Mouse (Mus musculus): Measurements from ENCODE around the gene P2rx6. TPM values are rescaled to one million over a fixed set of nuclear protein-coding genes. Genes with fewer than 3 reads are reported as not detected.

P2rx6 gene
- total RNA-seq, 1 experiment = 0.09 TPM

DNA sequence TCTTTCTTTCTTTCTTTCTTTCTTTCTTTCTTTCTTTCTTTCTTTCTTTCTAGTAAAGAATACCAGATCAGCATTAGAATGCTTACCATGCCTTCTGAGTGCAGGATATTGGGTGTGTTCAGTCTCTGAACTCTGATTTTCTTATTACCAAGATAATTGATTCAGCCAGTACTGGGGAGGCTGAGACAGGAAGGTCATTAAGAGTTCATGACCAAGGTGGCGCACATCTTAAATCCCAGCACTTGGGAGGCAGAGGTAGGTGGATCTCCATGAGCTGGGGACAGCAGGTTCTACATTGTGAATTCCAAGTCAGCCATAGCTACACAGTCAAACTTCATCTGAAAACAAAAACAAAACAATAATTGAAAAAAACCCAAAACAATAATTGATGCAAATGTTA lies 60.3 kb downstream of the P2rx6 start:
- in situ Hi-C loops (cut with MboI; ENCODE audit: low sequenced_read_pairs in 2 of 2, unreplicated experiment in 2 of 2) = no loop called here
- TF ChIP-seq HCFC1 (IDR thresholded peaks at IDR 0.05; ENCODE audit: borderline replicate concordance, insufficient read depth, low read length) = no peak
- TF ChIP-seq MAFK (IDR thresholded peaks at IDR 0.05; ENCODE audit: insufficient read depth, low read depth, low read length) = no peak
- TF ChIP-seq ZC3H11A (IDR thresholded peaks at IDR 0.05; ENCODE audit: borderline replicate concordance, low read depth, low read length) = no peak
- TF ChIP-seq ZNF384 (IDR thresholded peaks at IDR 0.05; ENCODE audit: low read depth, low read length) = no peak
- no peak for TF ChIP-seq CHD2 (IDR thresholded peaks at IDR 0.05; ENCODE audit: low read depth, low read length)
- H3K9me3 ChIP-seq (ENCODE audit: control insufficient read depth, insufficient read depth, low read depth, low read length) = no peaks in the 10 kb centered on the region
- peaks cover 19% of the 10 kb centered on the region for H3K36me3 ChIP-seq (ENCODE audit: control insufficient read depth, insufficient read depth, low read length, poor library complexity, severe bottlenecking)
- no peak overlapping the region for H3K9ac ChIP-seq (ENCODE audit: insufficient read depth, low read depth, low read length, poor library complexity, severe bottlenecking)
- H3K27ac ChIP-seq (ENCODE audit: insufficient read depth, low read depth, low read length, poor library complexity, severe bottlenecking) = no peak overlapping the region; the same call in 1 of the 2 replicates
- no peak overlapping the region for H3K4me3 ChIP-seq (ENCODE audit: insufficient read depth in 1 of 2, low read depth in 1 of 2, low read length in 2 of 2, poor library complexity in 1 of 2, severe bottlenecking in 1 of 2)
- peaks cover 0 to 8% of the 10 kb centered on the region in 2 experiments; a peak in 2 of 4 replicates for H3K4me1 ChIP-seq (ENCODE audit: control insufficient read depth in 2 of 2, insufficient read depth in 2 of 2, low read length in 2 of 2, poor library complexity in 1 of 2)
- DNase-seq (ENCODE audit: low read depth, low spot score) = no peak

DNA sequence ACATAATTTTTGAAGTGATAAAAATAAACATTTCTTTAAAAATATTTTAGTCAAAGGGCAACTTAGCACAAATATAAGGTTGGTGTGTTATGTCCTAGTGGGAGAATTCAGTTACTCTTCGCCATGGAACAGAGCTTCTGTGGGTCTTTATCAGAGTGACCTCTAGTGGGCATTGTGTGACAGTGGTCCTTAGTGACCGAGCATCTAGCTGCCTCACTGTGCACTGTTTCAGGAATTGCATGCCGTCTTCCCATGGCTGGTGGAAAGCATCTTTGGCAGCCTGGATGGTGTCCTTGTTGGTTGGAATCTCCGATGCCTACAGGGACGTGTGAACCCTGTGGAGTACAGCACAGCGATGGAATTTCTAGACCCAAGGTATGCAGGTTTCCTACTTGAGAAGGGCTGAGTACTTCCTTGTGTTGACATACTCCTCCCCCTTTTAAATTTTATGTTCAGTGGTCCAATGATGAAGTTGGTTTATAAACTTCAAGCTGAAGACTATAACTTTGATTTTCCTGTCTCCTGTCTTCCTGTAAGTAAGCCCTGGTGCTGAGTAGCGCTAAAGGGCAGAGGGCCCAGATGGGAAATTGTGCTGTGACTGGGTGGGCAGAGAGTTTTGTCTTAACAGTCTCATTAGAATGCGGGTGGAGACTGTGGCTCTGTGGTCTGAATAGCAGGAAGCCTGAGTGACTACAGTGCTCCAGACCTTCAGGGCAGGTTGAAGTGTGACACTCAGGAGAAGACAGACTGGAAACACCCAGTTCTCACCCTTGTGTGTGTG lies 64.0 kb downstream of the P2rx6 start:
- no peak overlapping the region for H3K27ac ChIP-seq (ENCODE audit: insufficient read depth, low read depth, low read length, poor library complexity, severe bottlenecking)
- in situ Hi-C loops (cut with MboI; ENCODE audit: low sequenced_read_pairs in 2 of 2, unreplicated experiment in 2 of 2) = no loop called here
- H3K9ac ChIP-seq (ENCODE audit: insufficient read depth, low read depth, low read length, poor library complexity, severe bottlenecking) = no peak overlapping the region
- TF ChIP-seq ZNF384 (IDR thresholded peaks at IDR 0.05; ENCODE audit: low read depth, low read length) = no peak
- no peak for TF ChIP-seq CHD2 (IDR thresholded peaks at IDR 0.05; ENCODE audit: low read depth, low read length)
- no peak for TF ChIP-seq MAFK (IDR thresholded peaks at IDR 0.05; ENCODE audit: insufficient read depth, low read depth, low read length)
- no peak for TF ChIP-seq ZC3H11A (IDR thresholded peaks at IDR 0.05; ENCODE audit: borderline replicate concordance, low read depth, low read length)
- TF ChIP-seq HCFC1 (IDR thresholded peaks at IDR 0.05; ENCODE audit: borderline replicate concordance, insufficient read depth, low read length) = no peak
- DNase-seq (ENCODE audit: low read depth, low spot score) = no peak
- no peak overlapping the region for H3K4me3 ChIP-seq (ENCODE audit: insufficient read depth in 1 of 2, low read depth in 1 of 2, low read length in 2 of 2, poor library complexity in 1 of 2, severe bottlenecking in 1 of 2)
- H3K36me3 ChIP-seq (ENCODE audit: control insufficient read depth, insufficient read depth, low read length, poor library complexity, severe bottlenecking) = peaks cover 43% of the 10 kb centered on the region
- H3K9me3 ChIP-seq (ENCODE audit: control insufficient read depth, insufficient read depth, low read depth, low read length) = no peaks in the 10 kb centered on the region
- H3K4me1 ChIP-seq (ENCODE audit: control insufficient read depth in 2 of 2, insufficient read depth in 2 of 2, low read length in 2 of 2, poor library complexity in 1 of 2) = no peaks in the 10 kb centered on the region; a peak in 1 of 4 replicates

DNA sequence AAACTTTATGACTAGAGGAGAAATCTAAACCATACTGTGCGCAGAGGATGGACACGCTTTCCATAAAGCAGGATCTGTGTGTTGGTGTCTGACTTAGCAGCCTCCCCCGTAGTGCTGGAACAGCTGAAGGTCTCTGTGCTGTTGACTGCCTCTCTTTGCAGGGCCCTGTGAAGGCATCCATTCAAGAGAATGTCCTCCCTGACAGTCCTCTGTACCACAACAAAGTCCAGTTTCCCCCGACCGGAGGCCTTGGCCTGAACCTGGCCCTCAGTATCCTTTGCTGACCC lies 64.5 kb downstream of the P2rx6 start:
- H3K27ac ChIP-seq (ENCODE audit: insufficient read depth, low read depth, low read length, poor library complexity, severe bottlenecking) = no peak overlapping the region
- peaks cover 43% of the 10 kb centered on the region for H3K36me3 ChIP-seq (ENCODE audit: control insufficient read depth, insufficient read depth, low read length, poor library complexity, severe bottlenecking)
- H3K4me3 ChIP-seq (ENCODE audit: insufficient read depth in 1 of 2, low read depth in 1 of 2, low read length in 2 of 2, poor library complexity in 1 of 2, severe bottlenecking in 1 of 2) = no peak overlapping the region
- H3K9me3 ChIP-seq (ENCODE audit: control insufficient read depth, insufficient read depth, low read depth, low read length) = no peaks in the 10 kb centered on the region
- TF ChIP-seq ZC3H11A (IDR thresholded peaks at IDR 0.05; ENCODE audit: borderline replicate concordance, low read depth, low read length) = no peak
- no peak for TF ChIP-seq CHD2 (IDR thresholded peaks at IDR 0.05; ENCODE audit: low read depth, low read length)
- TF ChIP-seq ZNF384 (IDR thresholded peaks at IDR 0.05; ENCODE audit: low read depth, low read length) = no peak
- no peak for TF ChIP-seq MAFK (IDR thresholded peaks at IDR 0.05; ENCODE audit: insufficient read depth, low read depth, low read length)
- no peak for TF ChIP-seq HCFC1 (IDR thresholded peaks at IDR 0.05; ENCODE audit: borderline replicate concordance, insufficient read depth, low read length)
- no peak overlapping the region for H3K9ac ChIP-seq (ENCODE audit: insufficient read depth, low read depth, low read length, poor library complexity, severe bottlenecking)
- in situ Hi-C loops (cut with MboI; ENCODE audit: low sequenced_read_pairs in 2 of 2, unreplicated experiment in 2 of 2) = no loop called here
- DNase-seq (ENCODE audit: low read depth, low spot score) = no peak
- no peaks in the 10 kb centered on the region; a peak in 1 of 4 replicates for H3K4me1 ChIP-seq (ENCODE audit: control insufficient read depth in 2 of 2, insufficient read depth in 2 of 2, low read length in 2 of 2, poor library complexity in 1 of 2)

Other genes starting within 250 kb of the P2rx6 start
- gene Serpind1, start 230.5 kb upstream of the P2rx6 start, total RNA-seq (2012; rRNA removed) = 0.09 TPM in 1 of 2 replicates, not detected in the other
- 5.2 and 7.5 TPM in 2 replicates for gene Snap29, start 155.9 kb upstream of the P2rx6 start, total RNA-seq (2012; rRNA removed)
- 42.5 and 45.4 TPM in 2 replicates for gene Pi4ka, start 155.6 kb upstream of the P2rx6 start, total RNA-seq (2012; rRNA removed)
- gene Crkl, start 109.9 kb upstream of the P2rx6 start, total RNA-seq (2012; rRNA removed) = 23.7 and 28.2 TPM in 2 replicates
- gene Aifm3, start 72.3 kb upstream of the P2rx6 start, total RNA-seq (2012; rRNA removed) = 3.0 and 5.7 TPM in 2 replicates
- gene Lztr1, start 53.2 kb upstream of the P2rx6 start, total RNA-seq (2012; rRNA removed) = 63.1 and 89.0 TPM in 2 replicates
- gene Thap7, start 30.7 kb upstream of the P2rx6 start, total RNA-seq (2012; rRNA removed) = 24.4 and 32.9 TPM in 2 replicates
- 0.09 TPM in 1 of 2 replicates, not detected in the other for gene Lrrc74b, start 638 bp upstream of the P2rx6 start, total RNA-seq (2012; rRNA removed)
- gene Slc7a4, start 21.3 kb downstream of the P2rx6 start, total RNA-seq (2012; rRNA removed) = 2.9 and 6.9 TPM in 2 replicates
- gene Smpd4, start 57.5 kb downstream of the P2rx6 start, total RNA-seq (2012; rRNA removed) = 123 and 130 TPM in 2 replicates
- gene Ccdc74a, start 84.6 kb downstream of the P2rx6 start, total RNA-seq (2012; rRNA removed) = 2.3 and 4.5 TPM in 2 replicates
- gene Med15, start 171.0 kb downstream of the P2rx6 start, total RNA-seq (2012; rRNA removed) = 32.7 and 36.6 TPM in 2 replicates
- 48.5 and 64.7 TPM in 2 replicates for gene Klhl22, start 197.7 kb downstream of the P2rx6 start, total RNA-seq (2012; rRNA removed)
- gene Scarf2, start 235.4 kb downstream of the P2rx6 start, total RNA-seq (2012; rRNA removed) = 7.2 and 8.1 TPM in 2 replicates

All from ES-E14 (cell line).